Mouse (Mus musculus): ENCODE results near the gene Hmx1.

- TF ChIP-seq CTCF (IDR thresholded peaks at IDR 0.05; ENCODE audit: extremely low read depth, insufficient read depth, low read length) = no peak
- TF ChIP-seq POLR2A (IDR thresholded peaks at IDR 0.05; ENCODE audit: extremely low read depth, insufficient read depth, low read length) = no peak
Measured at GRCm38 (mm10) chr5:35444731-35445130, 55.8 kb downstream of the Hmx1 start.
